Mouse (Mus musculus) G1E (cell line): ENCODE measurements at regions not wholly inside any gene's neighbourhood (a gene's known extent, or its start where the extent isn't known, plus 50 kb on each side); places are given as distances from the start of the nearest gene placed in this dataset.

Experiments
- CTCF ChIP-seq: IDR thresholded peaks from 2 replicates; pipeline ENCODE4 v1.5.1; 2012; ENCODE audit warnings: low read depth, low read length, inconsistent platforms, mixed read lengths
- GATA1 ChIP-seq: IDR thresholded peaks from 2 replicates; pipeline ENCODE4 v1.6.1; 2012; ENCODE audit warnings: borderline replicate concordance, low read length, inconsistent platforms, mixed read lengths
- GATA2 ChIP-seq: IDR thresholded peaks from 2 replicates; pipeline ENCODE4 v1.6.1; 2012; ENCODE audit warnings: low read depth, low read length, inconsistent platforms, borderline replicate concordance
- POLR2AphosphoS5 ChIP-seq: IDR thresholded peaks from 2 replicates; pipeline ENCODE4 v1.6.1; 2012; ENCODE audit warnings: low read depth, low read length, inconsistent platforms; ENCODE audit not compliant: insufficient replicate concordance
- TAL1 ChIP-seq: conservative IDR thresholded peaks from 2 replicates; pipeline ENCODE4 v1.6.1; 2012; ENCODE audit warnings: low read depth, low read length, inconsistent platforms, mixed read lengths

- TF ChIP-seq CTCF (no peak), POLR2AphosphoS5 (no peak), GATA2 (no peak), GATA1 (no peak), TAL1 (no peak)
These were observed 470.9 kb upstream of the Jarid2 start for GRCm38 (mm10) chr13:44258422-44258821.
